Mouse (Mus musculus) heart, embryonic 16.5 days (tissue): ENCODE measurements around the gene Eif3d. TPM values are rescaled to one million over a fixed set of nuclear protein-coding genes. Genes with fewer than 3 reads are reported as not detected.

Source experiments
- polyA plus RNA-seq: library from polyadenylated mRNA; unstranded; fragments of >200 nt; fragmentation: Nextera tagmentation; extraction: Ambion mirVana; gene quantifications from 2 replicates; pipeline ENCODE4 v1.2.1, GENCODE M21; 2015

Gene Eif3d
- polyA plus RNA-seq, 1 experiment from 2014 or later, result 125 TPM

Other genes starting within 250 kb of the Eif3d start
- 0.17 and 0.21 TPM in 2 replicates for gene Apol9b, start 241.8 kb downstream of the Eif3d start, polyA plus RNA-seq
- gene Apol8, start 213.8 kb downstream of the Eif3d start, polyA plus RNA-seq, result 0.05 TPM in 1 of 2 replicates, not detected in the other
- gene Myh9, start 128.6 kb downstream of the Eif3d start, polyA plus RNA-seq, result 22.8 and 29.7 TPM in 2 replicates
- 321 and 325 TPM in 2 replicates for gene Txn2, start 41.8 kb downstream of the Eif3d start, polyA plus RNA-seq
- 0.76 and 1.0 TPM in 2 replicates for gene Foxred2, start 14.1 kb downstream of the Eif3d start, polyA plus RNA-seq
- not detected in 2 replicates for gene Cacng2, start 149.2 kb upstream of the Eif3d start, polyA plus RNA-seq
- gene Ift27, start 203.3 kb upstream of the Eif3d start, polyA plus RNA-seq, result 37.1 and 46.4 TPM in 2 replicates
- gene Pvalb, start 235.6 kb upstream of the Eif3d start, polyA plus RNA-seq, result 1.00 and 1.1 TPM in 2 replicates